Mouse (Mus musculus): ENCODE data around the gene Cntnap4. TPM values are rescaled to one million over a fixed set of nuclear protein-coding genes. Genes with fewer than 3 reads are reported as not detected.
"Not testable (repeated sequence)": the region's sequence is repeated elsewhere in the genome, so short reads cannot be mapped to it uniquely, and the experiment has no call there.

The Cntnap4 gene
- polyA plus RNA-seq, 1 experiment from 2014 or later = 0.43 TPM

DNA sequence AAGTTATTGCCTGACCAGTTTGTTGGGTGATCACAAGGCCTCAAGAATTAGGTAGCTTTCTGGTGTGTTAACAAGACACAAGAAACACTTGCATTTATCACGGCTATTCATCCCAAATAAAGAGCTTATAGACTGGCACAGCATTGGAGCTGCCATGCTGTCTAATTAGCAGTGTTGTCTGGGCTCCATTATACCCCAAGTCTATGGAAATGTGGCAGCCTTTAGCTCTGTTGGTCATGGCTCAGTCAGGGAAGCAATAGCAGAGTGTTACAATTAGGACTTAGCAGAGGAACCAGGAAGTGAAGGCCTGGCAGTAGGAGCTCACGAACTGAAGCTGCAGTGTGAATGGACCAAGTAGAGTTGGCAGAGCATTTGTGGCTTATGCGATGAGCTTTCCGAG is 185.3 kb downstream of the Cntnap4 start:
- 84% methylated on average over 4 of the region's 4 CpGs for WGBS
- H3K27ac ChIP-seq = no peak overlapping the region
- H3K4me1 ChIP-seq = no peaks in the 10 kb centered on the region
- no peaks in the 10 kb centered on the region for H3K27me3 ChIP-seq (ENCODE audit: insufficient read depth, poor library complexity, severe bottlenecking)
- H3K4me3 ChIP-seq = no peak overlapping the region
- no peaks in the 10 kb centered on the region for H3K9me3 ChIP-seq
- H3K36me3 ChIP-seq = no peaks in the 10 kb centered on the region
- no peak for DNase-seq (ENCODE audit: low spot score)

DNA sequence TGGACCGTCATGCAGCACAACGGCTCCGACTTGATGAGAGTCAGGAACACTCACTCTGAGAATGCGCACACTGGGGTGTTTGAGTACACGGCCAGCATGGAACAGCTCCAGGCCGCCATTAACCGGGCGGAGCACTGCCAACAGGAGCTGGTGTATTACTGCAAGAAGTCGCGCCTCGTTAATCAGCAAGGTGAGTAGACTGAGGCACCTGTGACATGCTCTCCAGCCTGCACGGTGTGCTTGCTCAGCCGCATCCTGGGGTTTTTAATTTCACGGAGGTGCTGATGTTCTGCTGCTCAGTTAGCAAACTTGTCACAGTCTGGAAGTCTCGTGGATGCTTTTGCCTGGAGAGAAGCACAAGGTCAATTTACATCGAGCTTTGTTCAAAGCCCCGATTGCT is 233.2 kb downstream of the Cntnap4 start:
- WGBS = 91% methylated on average over 17 of the region's 17 CpGs
- Histone ChIP-seq H3K27ac (no peak overlapping the region), H3K4me1 (no peaks in the 10 kb centered on the region), H3K36me3 (no peaks in the 10 kb centered on the region), H3K4me3 (no peak overlapping the region), H3K9me3 (no peaks in the 10 kb centered on the region), H3K27me3 (ENCODE audit: insufficient read depth, poor library complexity, severe bottlenecking) (no peaks in the 10 kb centered on the region)
- DNase-seq (ENCODE audit: low spot score) = no peak

DNA sequence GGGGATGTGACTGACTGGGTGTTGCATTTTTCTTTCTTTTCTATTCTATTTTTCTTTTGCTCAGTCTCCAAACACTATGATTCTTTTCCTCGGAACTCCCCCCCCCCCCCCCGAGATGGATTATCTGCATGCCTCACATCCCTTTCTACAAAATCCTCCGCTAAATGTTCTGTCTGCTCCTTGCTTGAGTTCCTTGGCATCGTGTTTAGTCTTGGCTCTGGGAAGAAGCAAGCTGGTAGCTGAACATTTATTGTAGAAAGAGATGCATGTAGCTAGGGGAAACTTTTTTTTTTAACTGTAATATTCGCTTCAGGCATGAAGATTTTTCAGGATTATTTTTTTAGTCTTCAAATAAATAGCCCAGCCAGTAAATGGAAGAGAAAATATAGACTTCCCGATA is 239.5 kb downstream of the Cntnap4 start:
- 67% methylated on average over 6 of the region's 6 CpGs for WGBS

DNA sequence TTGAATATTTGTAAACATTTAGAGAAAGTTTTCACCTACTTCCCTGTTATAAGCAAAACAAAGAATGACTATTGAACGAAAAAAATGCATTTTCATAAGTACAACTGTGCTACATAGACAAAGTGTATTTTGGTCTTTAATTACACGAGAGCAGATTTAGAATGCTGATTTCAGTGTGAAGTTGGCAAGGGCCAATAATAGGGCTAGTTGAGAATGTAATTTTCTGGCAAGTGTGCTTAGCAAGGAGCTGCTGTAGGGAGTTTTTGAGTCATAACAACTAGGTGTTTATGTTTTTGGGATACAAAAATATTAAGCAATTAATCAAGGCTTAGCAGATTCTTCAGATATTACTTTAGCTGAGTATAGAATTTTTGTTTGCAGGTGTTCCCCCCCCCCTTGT is 271.2 kb downstream of the Cntnap4 start:
- Histone ChIP-seq H3K27me3 (ENCODE audit: insufficient read depth, poor library complexity, severe bottlenecking) (no peaks in the 10 kb centered on the region), H3K4me1 (no peaks in the 10 kb centered on the region), H3K9me3 (no peaks in the 10 kb centered on the region), H3K27ac (no peak overlapping the region), H3K36me3 (no peaks in the 10 kb centered on the region), H3K4me3 (no peak overlapping the region)
- DNase-seq (ENCODE audit: low spot score) = no peak
- 71% methylated on average over 2 of the region's 2 CpGs for WGBS

More for the DNA sequence above, 239.5 kb downstream of the Cntnap4 start:
- Histone ChIP-seq H3K4me3 (no peak overlapping the region), H3K9me3 (no peaks in the 10 kb centered on the region), H3K36me3 (no peaks in the 10 kb centered on the region), H3K27ac (no peak overlapping the region), H3K4me1 (no peaks in the 10 kb centered on the region), H3K27me3 (ENCODE audit: insufficient read depth, poor library complexity, severe bottlenecking) (no peaks in the 10 kb centered on the region)
- DNase-seq (ENCODE audit: low spot score) = no peak

DNA sequence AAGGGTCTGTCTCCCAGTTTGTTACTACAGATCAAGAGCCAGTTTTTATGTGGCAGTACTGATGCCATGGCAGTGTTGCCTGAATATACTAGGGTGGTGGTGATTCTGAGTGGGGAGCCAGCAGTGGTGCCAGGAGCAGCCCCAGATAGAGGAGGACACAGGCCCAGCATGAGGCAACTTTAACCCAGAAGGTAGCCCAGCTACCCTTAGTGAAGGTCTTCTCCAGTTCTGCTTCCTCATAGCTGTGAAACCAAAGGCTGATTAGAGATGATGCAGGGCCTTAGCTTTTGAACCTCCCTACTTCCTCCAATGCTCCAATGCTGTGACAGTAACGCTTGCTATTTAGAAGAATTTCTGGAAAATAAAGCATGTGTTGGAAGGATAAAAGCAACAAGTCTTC is 279.7 kb downstream of the Cntnap4 start:
- H3K4me1 ChIP-seq; DNase-seq (ENCODE audit: low spot score): not testable (repeated sequence)
- WGBS = 88% methylated on average over 1 of the region's 1 CpGs

DNA sequence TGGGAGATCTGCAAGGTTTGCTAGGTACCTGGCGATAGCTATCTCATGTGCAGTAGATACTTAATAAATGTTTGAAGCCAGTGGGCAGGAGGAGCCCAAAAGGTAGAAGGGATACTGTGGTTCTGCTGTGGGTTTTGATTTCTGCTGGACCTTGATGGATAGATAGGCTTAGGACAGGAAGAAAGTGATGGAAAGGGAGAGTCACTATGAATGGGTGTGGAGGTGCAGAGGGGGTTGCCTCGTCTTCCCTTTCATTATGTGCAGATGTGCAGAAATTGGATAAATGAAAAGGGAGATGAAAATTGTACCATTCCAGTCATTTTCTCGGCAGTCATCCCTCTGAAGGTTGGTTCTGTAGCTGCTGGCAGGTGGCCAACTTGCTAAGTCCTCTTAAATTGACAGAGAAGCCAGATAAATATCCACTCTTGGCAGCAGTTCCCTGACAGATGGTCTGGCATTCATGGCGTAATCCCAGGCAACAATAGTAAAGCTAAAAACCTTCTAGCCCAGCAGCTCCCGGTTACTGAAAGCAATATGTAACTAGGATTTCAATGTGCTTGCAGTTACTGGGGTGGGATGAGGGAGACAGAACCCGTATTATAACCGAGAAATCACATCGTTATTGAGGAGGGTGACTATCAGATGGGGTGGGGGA is 336.7 kb downstream of the Cntnap4 start:
- WGBS = 62% methylated on average over 8 of the region's 8 CpGs
- Histone ChIP-seq H3K9me3 (no peaks in the 10 kb centered on the region), H3K36me3 (no peaks in the 10 kb centered on the region), H3K4me1 (no peaks in the 10 kb centered on the region), H3K27ac (no peak overlapping the region), H3K27me3 (ENCODE audit: insufficient read depth, poor library complexity, severe bottlenecking) (no peaks in the 10 kb centered on the region), H3K4me3 (no peak overlapping the region)
- no peak for DNase-seq (ENCODE audit: low spot score)

More for the DNA sequence above, 279.7 kb downstream of the Cntnap4 start:
- not testable (repeated sequence) for H3K9me3 ChIP-seq; H3K27ac ChIP-seq; H3K27me3 ChIP-seq (ENCODE audit: insufficient read depth, poor library complexity, severe bottlenecking); H3K36me3 ChIP-seq; H3K4me3 ChIP-seq

DNA sequence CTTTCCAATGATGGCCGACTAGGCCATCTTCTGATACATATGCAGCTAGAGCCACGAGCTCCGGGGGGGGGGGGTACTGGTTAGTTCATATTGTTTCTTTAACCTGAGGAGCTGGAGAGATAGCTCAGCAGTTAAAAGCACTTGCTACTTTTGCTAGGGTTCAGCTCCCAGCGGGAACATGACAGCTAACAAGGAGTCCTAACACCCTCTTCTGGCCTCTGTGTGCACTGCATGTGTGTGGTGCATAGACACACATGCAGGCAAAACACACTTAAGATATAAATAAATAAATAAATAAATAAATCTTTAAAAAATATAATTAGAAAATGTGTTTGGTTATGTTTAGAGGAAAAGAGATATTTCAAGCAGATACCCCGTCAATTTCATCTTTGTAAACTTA is 339.7 kb downstream of the Cntnap4 start:
- WGBS = 48% methylated on average over 5 of the region's 5 CpGs
- H3K27ac ChIP-seq = no peak overlapping the region
- no peaks in the 10 kb centered on the region for H3K9me3 ChIP-seq
- H3K4me1 ChIP-seq = no peaks in the 10 kb centered on the region
- DNase-seq (ENCODE audit: low spot score) = no peak
- no peaks in the 10 kb centered on the region for H3K36me3 ChIP-seq
- H3K27me3 ChIP-seq (ENCODE audit: insufficient read depth, poor library complexity, severe bottlenecking) = no peaks in the 10 kb centered on the region
- no peak overlapping the region for H3K4me3 ChIP-seq

DNA sequence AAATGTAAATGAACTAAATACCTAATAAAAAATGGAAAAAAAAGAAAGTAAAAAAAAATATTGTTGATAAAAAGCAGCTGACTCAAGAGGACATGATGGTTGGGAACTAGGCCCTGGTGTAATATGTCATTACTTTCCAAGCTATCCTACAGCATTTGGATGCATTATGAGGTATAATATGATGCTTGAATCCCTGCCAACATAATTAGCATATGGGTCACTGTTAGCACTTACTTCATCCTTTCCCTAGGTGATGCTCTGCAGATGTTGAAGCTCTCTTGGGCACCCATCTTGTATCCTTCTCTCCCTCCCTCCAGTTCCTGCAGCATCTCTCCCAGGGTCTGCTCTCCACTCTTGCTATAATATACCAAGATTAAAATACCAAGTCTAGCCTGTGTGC is 341.6 kb downstream of the Cntnap4 start:
- no peak for DNase-seq (ENCODE audit: low spot score)
- H3K9me3 ChIP-seq = no peaks in the 10 kb centered on the region
- H3K27me3 ChIP-seq (ENCODE audit: insufficient read depth, poor library complexity, severe bottlenecking) = no peaks in the 10 kb centered on the region
- H3K27ac ChIP-seq = no peak overlapping the region
- H3K4me1 ChIP-seq = no peaks in the 10 kb centered on the region
- no peak overlapping the region for H3K4me3 ChIP-seq
- H3K36me3 ChIP-seq = no peaks in the 10 kb centered on the region

DNA sequence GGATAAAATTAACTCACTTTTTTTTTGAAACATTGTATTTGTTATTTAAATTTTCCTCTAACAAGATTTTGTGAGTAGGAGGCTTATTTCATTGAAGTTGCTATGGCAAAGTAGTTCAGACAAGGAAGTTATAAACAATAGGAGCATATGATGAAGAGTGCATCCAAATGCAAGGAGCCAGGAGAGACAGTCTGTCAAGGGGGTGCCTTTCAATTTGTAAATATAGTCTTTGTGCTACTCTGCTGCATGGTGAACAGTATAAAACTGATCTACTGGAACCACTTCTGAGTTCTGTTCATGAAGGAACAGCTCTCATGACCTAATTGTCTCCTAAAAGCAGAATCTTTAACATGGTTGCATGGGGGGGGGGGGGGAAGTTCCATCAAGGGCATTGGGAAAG is 352.3 kb downstream of the Cntnap4 start:
- H3K27me3 ChIP-seq (ENCODE audit: insufficient read depth, poor library complexity, severe bottlenecking) = no peaks in the 10 kb centered on the region
- no peak overlapping the region for H3K27ac ChIP-seq
- H3K4me3 ChIP-seq = no peak overlapping the region
- H3K9me3 ChIP-seq = no peaks in the 10 kb centered on the region
- no peaks in the 10 kb centered on the region for H3K4me1 ChIP-seq
- DNase-seq (ENCODE audit: low spot score) = no peak
- H3K36me3 ChIP-seq = no peaks in the 10 kb centered on the region

DNA sequence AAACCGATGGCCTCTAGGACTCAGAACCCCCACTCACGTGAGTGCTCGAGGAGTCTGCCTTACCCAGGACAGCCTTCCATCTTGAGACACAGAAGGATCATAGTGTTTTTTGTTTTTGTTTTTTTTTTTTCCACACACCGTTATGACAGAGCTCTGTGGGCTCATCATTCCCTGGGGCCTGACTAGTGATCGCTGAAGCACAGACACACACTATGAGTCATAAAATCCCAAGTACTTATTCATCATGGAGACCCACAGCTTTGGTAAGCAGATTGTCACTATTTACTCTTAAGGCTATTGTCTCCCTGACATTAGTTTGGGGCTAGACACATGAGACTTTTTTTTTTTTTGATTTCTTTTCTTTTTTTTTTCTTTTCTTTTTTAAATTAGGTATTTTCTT is 352.9 kb downstream of the Cntnap4 start:
- no peak for DNase-seq (ENCODE audit: low spot score)
- Histone ChIP-seq H3K9me3 (no peaks in the 10 kb centered on the region), H3K27ac (no peak overlapping the region), H3K4me1 (no peaks in the 10 kb centered on the region), H3K36me3 (no peaks in the 10 kb centered on the region), H3K27me3 (ENCODE audit: insufficient read depth, poor library complexity, severe bottlenecking) (no peaks in the 10 kb centered on the region), H3K4me3 (no peak overlapping the region)
- WGBS = 84% methylated on average over 5 of the region's 5 CpGs

All from heart, embryonic 10.5 days (tissue).